Mouse (Mus musculus) liver, postnatal 0 days (tissue): ENCODE measurements at regions not wholly inside any gene's neighbourhood (a gene's known extent, or its start where the extent isn't known, plus 50 kb on each side); places are given as distances from the start of the nearest gene placed in this dataset.

Experiments
- CTCF ChIP-seq: sonication (generic); IDR thresholded peaks from 2 replicates; pipeline ENCODE4 v1.5.1; 2016; ENCODE audit warnings: antibody characterized with exemption, low read depth
- EP300 ChIP-seq: IDR thresholded peaks from 2 replicates; pipeline ENCODE4 v1.6.1; 2016; ENCODE audit warnings: antibody characterized with exemption, low read depth, mild to moderate bottlenecking

- TF ChIP-seq CTCF (no peak), EP300 (no peak)
These were observed 202.8 kb upstream of the Stt3b start for GRCm38 (mm10) chr9:115512835-115513629.
